31 mouse cellular contexts compared by ENCODE assay signal in the genomic region with DNA sequence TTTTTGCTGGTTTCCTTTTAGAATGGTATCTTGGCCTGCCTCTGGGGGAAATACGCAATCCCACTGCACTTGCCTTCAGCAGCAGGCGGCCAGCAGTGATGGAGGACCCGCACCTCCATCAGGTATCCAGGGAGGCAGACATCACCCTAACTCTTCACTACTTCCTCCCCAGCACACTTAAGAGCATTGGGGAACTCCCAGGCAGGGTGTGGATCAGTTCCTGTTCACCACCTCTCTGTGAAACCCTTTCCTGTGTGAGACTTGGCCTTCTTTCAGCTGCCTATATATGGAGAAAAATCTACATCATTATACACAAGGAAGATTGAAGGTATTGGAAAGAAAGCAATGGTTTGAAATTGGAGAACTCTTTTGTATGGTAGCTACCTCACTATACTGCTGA. TPM values are rescaled to one million over a fixed set of nuclear protein-coding genes. Genes with fewer than 3 reads are reported as not detected.
DNase-seq lines count a peak whose midpoint lies in the region; ATAC-seq and TF ChIP-seq lines count a peak whose summit lies in the region.
"Had no signal": no experiment of that assay in that cellular context is flagged by ENCODE, and none has a peak within 500 bp of the region (broad histone marks: within the 10 kb centered on the region; RNA-seq: fewer than 3 reads in every experiment).

No protein-coding gene starts in this region.

- peaks cover 0 to 10% of the 10 kb centered on the region in 2 experiments; a peak in 2 of 4 replicates for H3K4me1 ChIP-seq in CH12.LX (ENCODE audit: control insufficient read depth in 1 of 2, insufficient read depth in 2 of 2)
- H3K4me1 ChIP-seq: forebrain, embryonic 10.5 days; heart, embryonic 13.5 days; intestine, embryonic 15.5 days; limb, embryonic 12.5 days; midbrain, embryonic 10.5 days; stomach, embryonic 15.5 days had no signal

- H3K9me3 ChIP-seq in CH12.LX (replicated peaks; ENCODE audit: low read length): no peaks in the 10 kb centered on the region
- H3K9me3 ChIP-seq: forebrain, embryonic 10.5 days; heart, embryonic 13.5 days; intestine, embryonic 15.5 days; limb, embryonic 12.5 days; stomach, embryonic 15.5 days had no signal

- dilution Hi-C loops in CH12.LX (cut with MboI; ENCODE audit: extremely low pct_ligation_motif_present, extremely low pct_unique_long_range_greater_than_20kb, low sequenced_read_pairs): no loop called here

- no peaks in the 10 kb centered on the region for H3K79me2 ChIP-seq in CH12.LX (replicated peaks; ENCODE audit: control insufficient read depth, extremely low read depth, insufficient read depth, poor library complexity, severe bottlenecking)

- H3K9ac ChIP-seq in CH12.LX (ENCODE audit: insufficient read depth, low read depth): no peak overlapping the region
- H3K9ac ChIP-seq: heart, embryonic 13.5 days; hindbrain, embryonic 14.5 days; intestine, embryonic 15.5 days; limb, embryonic 12.5 days; lung, embryonic 14.5 days; stomach, embryonic 15.5 days had no signal

- H3K4me2 ChIP-seq in CH12.LX (ENCODE audit: insufficient read depth, low read depth, poor library complexity, severe bottlenecking): no peak overlapping the region
- H3K4me2 ChIP-seq: heart, embryonic 13.5 days; hindbrain, embryonic 14.5 days; intestine, embryonic 15.5 days; limb, embryonic 12.5 days; liver, embryonic 11.5 days; lung, embryonic 14.5 days; stomach, embryonic 15.5 days had no signal

- H3K4me3 ChIP-seq in CH12.LX (replicated peaks in 1 of 3; ENCODE audit: low read depth in 2 of 3, low read length in 2 of 3, poor library complexity in 1 of 3): no peak overlapping the region
- H3K4me3 ChIP-seq: forebrain, embryonic 10.5 days; heart, embryonic 13.5 days; intestine, embryonic 15.5 days; limb, embryonic 12.5 days; midbrain, embryonic 10.5 days; stomach, embryonic 15.5 days had no signal

- TF ChIP-seq RAD21 in CH12.LX (IDR thresholded peaks at IDR 0.05; ENCODE audit: low read depth, low read length): no peak

- in situ Hi-C loops in CH12.LX (cut with MboI; ENCODE audit: low pct_ligation_motif_present, low pct_unique_long_range_greater_than_20kb, low sequenced_read_pairs): no loop called here

- TF ChIP-seq POLR2A in CH12.LX (IDR thresholded peaks at IDR 0.05; ENCODE audit: low read depth, low read length): no peak

- no peak for TF ChIP-seq CTCF in CH12.LX (conservative IDR thresholded peaks at IDR 0.05 in 1 of 2, IDR thresholded peaks at IDR 0.05 in 1 of 2; ENCODE audit: low read depth in 2 of 2, low read length in 2 of 2)

- no peaks in the 10 kb centered on the region for H3K27me3 ChIP-seq in CH12.LX (replicated peaks)
- H3K27me3 ChIP-seq: heart, embryonic 13.5 days; intestine, embryonic 15.5 days; limb, embryonic 12.5 days; stomach, embryonic 15.5 days had no signal

- H3K27ac ChIP-seq in CH12.LX (ENCODE audit: insufficient read depth, low read depth): no peak overlapping the region
- H3K27ac ChIP-seq: forebrain, embryonic 10.5 days; heart, embryonic 13.5 days; hindbrain, embryonic 14.5 days; intestine, embryonic 15.5 days; limb, embryonic 12.5 days; midbrain, embryonic 10.5 days; stomach, embryonic 15.5 days had no signal

- H3K36me3 ChIP-seq in CH12.LX (replicated peaks in 1 of 2; ENCODE audit: control insufficient read depth in 1 of 2, insufficient read depth in 1 of 2, low read length in 1 of 2): no peaks in the 10 kb centered on the region
- H3K36me3 ChIP-seq: forebrain, embryonic 10.5 days; heart, embryonic 13.5 days; intestine, embryonic 15.5 days; limb, embryonic 12.5 days; midbrain, embryonic 10.5 days; stomach, embryonic 15.5 days had no signal

- peak; percentile 94 for ATAC-seq in neutrophil, adult 5-6 weeks (ENCODE audit: extremely low read depth, insufficient number of reproducible peaks, low FRiP score, poor library complexity, severe bottlenecking)
- ATAC-seq: forebrain, embryonic 16.5 days; intestine, embryonic 15.5 days had no signal

- intact Hi-C loops in heart, postnatal 25 days (cut with DNase I): no loop called here

- peak; percentile 55 for DNase-seq in CD4-positive helper T cell, adult 2 months (ENCODE audit: low read depth, low spot score)
- peak; percentile 39 for DNase-seq in CH12.LX (ENCODE audit: extremely low read depth)
- DNase-seq in induced T-regulatory cell, adult 2 months (ENCODE audit: low read depth): peak; percentile 51
- no peak for DNase-seq in adrenal gland, postnatal 36 days
- DNase-seq in heart, postnatal 25 days (ENCODE audit: low spot score): no peak
- DNase-seq in thymus, postnatal 4 days: no peak
- DNase-seq: cerebellum, adult 11-12 months; cerebellum, postnatal 10 days; gastrocnemius, postnatal 14 days; heart, postnatal 14 days; kidney, postnatal 25 days; lung, embryonic 14.5 days; lung, postnatal 4 days; thymus, adult 18-20 months; thymus, postnatal 36 days had no signal

- TF ChIP-seq EP300 in CH12.LX (IDR thresholded peaks at IDR 0.05; ENCODE audit: low read length): no peak

TF ChIP-seq in CH12.LX, 34 proteins besides CTCF, POLR2A, EP300 and RAD21:
- no peak for TF ChIP-seq MYC (IDR thresholded peaks at IDR 0.05; ENCODE audit: low read depth, low read length)
- TF ChIP-seq E2F4 (IDR thresholded peaks at IDR 0.05; ENCODE audit: insufficient replicate concordance, low read depth, low read length): no peak
- no peak for TF ChIP-seq NELFE (IDR thresholded peaks at IDR 0.05; ENCODE audit: low read depth, low read length)
- TF ChIP-seq GABPA (IDR thresholded peaks at IDR 0.05; ENCODE audit: insufficient replicate concordance, low read depth, low read length): no peak
- no peak for TF ChIP-seq HCFC1 (IDR thresholded peaks at IDR 0.05; ENCODE audit: low read depth, low read length)
- TF ChIP-seq TCF12 (IDR thresholded peaks at IDR 0.05; ENCODE audit: low read depth, low read length): no peak
- TF ChIP-seq POLR2AphosphoS2 (IDR thresholded peaks at IDR 0.05; ENCODE audit: low read depth, low read length): no peak
- TF ChIP-seq ZKSCAN1 (IDR thresholded peaks at IDR 0.05; ENCODE audit: borderline replicate concordance, low read depth, low read length): no peak
- no peak for TF ChIP-seq ZMIZ1 (IDR thresholded peaks at IDR 0.05; ENCODE audit: low read depth, low read length)
- no peak for TF ChIP-seq BHLHE40 (IDR thresholded peaks at IDR 0.05; ENCODE audit: low read depth, low read length)
- TF ChIP-seq IRF4 (IDR thresholded peaks at IDR 0.05; ENCODE audit: low read depth, low read length): no peak
- no peak for TF ChIP-seq ELF1 (IDR thresholded peaks at IDR 0.05; ENCODE audit: low read depth, low read length)
- TF ChIP-seq ZNF384 (IDR thresholded peaks at IDR 0.05; ENCODE audit: low read depth, low read length): no peak
- TF ChIP-seq MAFK (IDR thresholded peaks at IDR 0.05; ENCODE audit: insufficient replicate concordance, low read length): no peak
- no peak for TF ChIP-seq SMC3 (IDR thresholded peaks at IDR 0.05; ENCODE audit: low read depth, low read length)
- TF ChIP-seq CHD1 (IDR thresholded peaks at IDR 0.05; ENCODE audit: low read depth, low read length): no peak
- no peak for TF ChIP-seq CHD2 (IDR thresholded peaks at IDR 0.05; ENCODE audit: low read length)
- no peak for TF ChIP-seq RCOR1 (conservative IDR thresholded peaks at IDR 0.05; ENCODE audit: low read depth, low read length)
- TF ChIP-seq MEF2A (IDR thresholded peaks at IDR 0.05; ENCODE audit: borderline replicate concordance, low read depth, low read length): no peak

RNA-seq across cellular contexts. Expression of gene Lancl3, which starts 19.9 kb away (rescaled TPM):
- total RNA-seq in CH12.LX (2012; rRNA removed) (not detected in 2 replicates), CH12.LX (2014; rRNA removed) (not detected in 2 replicates)
- 0.07 TPM in 1 of 2 replicates, not detected in the other for polyA plus RNA-seq in CH12.LX (2012; ENCODE audit: insufficient read length, low read depth)
- total RNA-seq in neutrophil, adult 5-6 weeks (2017): 0.37 and 0.93 TPM in 2 replicates
- total RNA-seq in adrenal gland, postnatal 36 days (2021): 1 to 10 TPM; 1.9 to 5.4 TPM
- total RNA-seq in heart, postnatal 25 days (2021): 1 to 10 TPM; 3.9 to 4.0 TPM

RNA-seq across cellular contexts. Expression of gene Gm14862, which starts 37.1 kb away (rescaled TPM):
- total RNA-seq in CH12.LX (2012; rRNA removed) (not detected in 2 replicates), CH12.LX (2014; rRNA removed) (not detected in 2 replicates)
- not detected in 2 replicates for polyA plus RNA-seq in CH12.LX (2012; ENCODE audit: insufficient read length, low read depth)
- total RNA-seq in neutrophil, adult 5-6 weeks (2017): not detected in 2 replicates
- not detected for total RNA-seq in adrenal gland, postnatal 36 days (2021)
- total RNA-seq in heart, postnatal 25 days (2021): not detected
- total RNA-seq: gastrocnemius, postnatal 14 days; heart, adult 18-20 months; heart, postnatal 14 days; left cerebral cortex, postnatal 14 days; midbrain, postnatal 0 days had no signal
- polyA plus RNA-seq: cortical plate, adult 2 months; forebrain, embryonic 10.5 days; forebrain, embryonic 16.5 days; hindbrain, embryonic 14.5 days; intestine, embryonic 15.5 days; kidney, embryonic 14.5 days; limb, embryonic 12.5 days; midbrain, postnatal 0 days; small intestine, adult 2 months had no signal

RNA-seq across cellular contexts. Expression of gene Xk, which starts 53.0 kb away (rescaled TPM):
- total RNA-seq in CH12.LX (2012; rRNA removed): 0.68 and 0.88 TPM in 2 replicates
- 0.05 and 0.08 TPM in 2 replicates for total RNA-seq in CH12.LX (2014; rRNA removed)
- polyA plus RNA-seq in CH12.LX (2012; ENCODE audit: insufficient read length, low read depth): 0.35 and 0.44 TPM in 2 replicates
- total RNA-seq in neutrophil, adult 5-6 weeks (2017): 2.3 and 3.7 TPM in 2 replicates
- 1 to 10 TPM; 1.5 TPM for total RNA-seq in adrenal gland, postnatal 36 days (2021)
- 1 to 10 TPM; 6.4 to 8.0 TPM for total RNA-seq in heart, postnatal 25 days (2021)

Comparison
In these comparisons a context has a peak if more than half of its experiments do, and no peak if none do; other contexts are left out.
1. DNase-seq: peak in CD4-positive helper T cell, adult 2 months (single experiment), CH12.LX (single experiment) and induced T-regulatory cell, adult 2 months (single experiment); none in adrenal gland, postnatal 36 days (0 of 2), heart, postnatal 25 days (single experiment) and thymus, postnatal 4 days (single experiment).